Mouse (Mus musculus) T-helper 1 cell (primary cell): ENCODE results near the gene Smap1.

Experiments used
- in situ Hi-C: fragments of 300-600 bp; cut with MboI, MseI; formaldehyde crosslinking; loops from one replicate; pipeline ENCODE4 v1.15.1; 2025; ENCODE audit warnings: high pct_unique_total_duplicates

Smap1 gene

DNA sequence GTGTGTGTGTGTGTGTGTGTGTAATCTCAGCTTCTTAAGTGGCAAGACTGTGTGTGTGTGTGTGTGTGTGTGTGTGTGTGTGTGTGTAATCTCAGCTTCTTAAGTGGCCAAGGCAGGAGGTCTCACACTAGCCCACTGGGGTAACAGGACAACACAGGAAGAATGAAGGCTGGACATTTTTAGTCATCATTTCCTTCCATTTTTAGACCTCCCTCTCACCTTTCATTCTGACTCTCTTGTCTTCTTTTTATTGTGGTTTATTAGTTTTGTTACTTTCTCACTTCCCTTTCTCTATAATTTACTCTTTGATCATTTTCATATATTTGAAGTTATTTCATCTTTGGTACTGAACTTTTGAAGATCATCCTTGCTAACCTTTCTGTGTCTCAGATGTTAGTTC is 81.2 kb downstream of the Smap1 start:
- in situ Hi-C loops, result no loop called here

DNA sequence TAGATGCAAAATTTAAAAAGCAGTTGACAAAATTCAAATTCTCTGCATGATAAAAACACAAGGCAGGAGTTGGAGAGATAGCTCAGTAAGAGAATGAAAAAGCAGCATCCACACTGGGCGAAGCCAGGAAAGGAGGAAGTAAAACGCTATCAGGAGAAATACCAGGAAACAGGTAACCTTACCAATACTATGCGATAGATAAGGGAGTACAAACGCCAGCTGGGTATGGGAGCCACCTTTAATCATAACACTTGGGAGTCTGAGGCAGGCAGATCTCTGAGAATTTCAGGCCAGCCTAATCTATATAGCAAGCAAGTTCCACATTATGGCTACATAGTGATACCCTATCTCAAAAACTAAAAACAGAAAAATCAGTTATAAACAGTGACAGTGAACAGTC is 85.5 kb downstream of the Smap1 start:
- in situ Hi-C loops, result no loop called here

DNA sequence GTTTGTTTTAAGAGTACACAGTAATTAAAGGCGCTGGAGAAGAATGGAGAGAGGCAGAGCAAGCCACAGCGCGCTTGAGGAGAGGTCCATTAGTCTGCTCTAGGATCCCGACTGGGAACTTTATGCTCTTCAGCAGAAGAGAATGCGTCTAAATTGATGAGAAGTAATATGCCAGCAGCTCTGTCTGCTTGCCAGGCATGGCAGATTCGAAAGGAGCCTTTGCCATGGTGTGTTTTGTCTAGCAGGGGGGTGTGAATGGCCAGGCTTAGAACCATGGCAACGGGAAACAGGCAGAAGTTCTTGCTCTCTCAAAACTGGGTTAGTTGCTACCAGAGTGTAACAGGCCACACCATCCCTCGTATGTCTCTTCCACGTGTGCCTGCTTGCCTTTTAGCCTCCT is 87.3 kb downstream of the Smap1 start:
- in situ Hi-C loops, result no loop called here

DNA sequence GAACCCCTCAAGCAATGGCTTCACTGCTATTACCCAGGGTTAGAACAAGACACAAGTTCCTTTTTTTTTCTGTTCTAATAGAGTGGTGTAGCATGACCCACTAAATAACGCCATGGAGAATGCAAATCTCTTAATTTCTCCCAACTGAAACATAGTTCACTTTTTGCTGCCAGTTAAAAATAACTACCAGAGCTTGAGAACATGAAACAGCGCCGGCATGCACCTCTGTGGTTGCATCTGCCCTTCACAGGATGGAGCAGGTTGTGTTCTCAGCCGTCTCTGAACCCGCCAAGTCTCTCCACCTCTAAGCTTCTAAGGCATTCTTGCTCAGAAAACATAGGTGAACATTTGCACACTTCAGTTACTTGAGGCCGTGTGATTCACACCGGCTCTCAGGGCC is 87.9 kb downstream of the Smap1 start:
- in situ Hi-C loops, result no loop called here

DNA sequence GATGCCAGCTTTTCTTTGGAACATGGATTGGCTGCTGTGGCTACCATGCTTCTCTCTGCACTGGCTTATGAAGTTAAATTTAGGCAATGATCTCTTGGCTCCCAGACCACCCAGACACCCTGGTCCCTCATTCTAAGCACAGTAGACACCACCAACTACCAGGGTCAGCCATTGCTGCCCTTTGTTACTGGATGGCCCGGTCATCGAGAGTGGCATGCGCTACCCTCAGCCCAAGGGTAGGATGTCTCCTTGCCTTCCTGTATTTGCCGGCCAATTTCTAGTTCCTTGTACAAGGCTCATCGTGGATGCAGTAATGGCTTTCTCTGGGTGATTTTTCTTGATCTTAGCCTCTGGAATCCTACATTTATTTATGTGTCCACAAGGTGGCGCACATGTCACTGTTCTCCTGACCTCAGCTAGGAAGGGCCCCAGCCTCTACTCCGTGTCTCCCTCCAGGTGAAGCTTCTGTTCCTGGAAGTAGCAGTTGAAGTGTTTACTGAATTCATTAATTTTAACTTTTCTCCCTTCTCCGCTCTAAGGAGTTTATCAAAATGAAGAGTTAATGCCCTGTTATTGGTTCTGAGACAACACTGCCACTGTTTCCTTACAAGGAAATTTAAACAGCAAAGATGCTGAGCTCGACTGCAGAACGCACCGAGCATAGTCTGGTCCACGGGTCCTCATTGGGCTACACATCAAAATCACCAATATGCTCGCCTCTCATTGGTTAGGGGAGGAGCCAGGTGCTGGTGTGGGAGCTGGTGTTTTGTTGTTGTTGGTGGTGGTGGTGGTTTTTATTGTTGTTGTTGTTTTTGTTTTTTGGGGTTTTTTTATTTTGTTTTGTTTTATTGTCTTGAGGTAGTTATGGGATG is 95.0 kb downstream of the Smap1 start:
- in situ Hi-C loops, result loop anchor here (5.0 to 10.0 kb wide), 3 partner anchors 90 to 348 kb away; partner anchors contain the start of gene Col9a1

DNA sequence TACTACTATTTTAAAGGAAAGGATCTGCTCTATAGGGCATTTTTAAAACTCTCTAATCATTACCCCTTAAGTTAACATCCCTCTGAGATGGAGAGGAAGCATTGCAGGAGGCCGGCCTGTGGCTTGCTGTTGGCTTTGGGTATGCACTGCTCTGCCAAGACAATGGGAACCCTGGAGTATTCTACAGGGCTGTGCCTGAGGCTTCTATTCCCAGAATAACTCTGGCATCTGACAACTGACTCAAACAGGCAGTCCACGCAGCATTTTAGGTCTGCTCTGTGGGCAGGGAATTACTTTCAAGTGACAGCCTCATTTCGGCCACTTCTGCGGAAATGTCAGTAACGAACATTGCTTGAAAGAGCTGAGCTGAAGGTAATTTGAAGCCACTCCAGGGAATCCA is 100.5 kb downstream of the Smap1 start:
- in situ Hi-C loops, result loop anchor here (5.0 to 10.0 kb wide), 2 partner anchors 316 to 353 kb away; partner anchors contain the start of gene Col9a1

DNA sequence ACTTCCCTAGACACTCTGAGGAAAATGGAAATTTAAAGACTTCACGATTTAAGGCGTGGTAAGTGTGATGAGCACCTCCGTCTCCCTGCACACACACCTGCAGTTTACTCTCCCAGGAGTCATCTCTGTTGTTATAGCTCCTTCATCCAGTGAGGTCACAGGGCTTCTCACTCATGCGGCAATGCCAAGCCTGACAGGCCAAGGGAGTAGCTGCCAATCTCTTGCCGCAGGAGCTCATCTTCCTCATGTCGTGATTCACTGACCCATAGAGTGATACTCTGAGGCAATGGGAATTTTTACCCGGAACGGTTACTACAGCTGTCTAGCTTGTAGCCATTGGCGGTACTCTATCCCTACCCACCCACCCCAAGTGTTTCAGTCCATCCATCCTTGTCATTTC is 123.8 kb downstream of the Smap1 start:
- in situ Hi-C loops, result no loop called here
